Mouse (Mus musculus) naive thymus-derived CD4-positive, alpha-beta T cell, adult 2 months (primary cell): Measurements from ENCODE around the gene Vwa3a.

Experiments
- DNase-seq: peaks from one replicate; pipeline ENCODE4 v3.0.0-alpha.2; 2011; ENCODE audit warnings: low read depth

Vwa3a gene

DNA sequence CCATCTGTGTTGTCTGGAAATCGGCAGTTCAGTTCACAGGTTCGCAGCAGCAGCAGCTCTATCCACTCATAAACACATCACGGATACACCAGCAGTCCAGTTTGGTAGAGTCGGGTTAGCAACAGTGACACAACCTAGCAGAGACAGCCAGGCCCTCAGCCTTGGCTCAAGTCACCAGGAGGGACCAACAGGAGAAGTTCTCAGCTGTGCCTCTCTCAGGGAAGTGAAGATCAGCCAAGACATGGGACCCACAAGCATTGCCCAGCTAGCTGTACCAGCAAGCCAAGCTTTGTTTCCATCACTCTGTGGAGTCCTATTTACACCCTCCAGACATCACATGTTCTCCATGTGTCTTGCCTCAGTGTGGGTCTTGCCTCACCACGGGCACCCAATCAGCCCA is 7.7 kb downstream of the Vwa3a start:
- DNase-seq: no peak

DNA sequence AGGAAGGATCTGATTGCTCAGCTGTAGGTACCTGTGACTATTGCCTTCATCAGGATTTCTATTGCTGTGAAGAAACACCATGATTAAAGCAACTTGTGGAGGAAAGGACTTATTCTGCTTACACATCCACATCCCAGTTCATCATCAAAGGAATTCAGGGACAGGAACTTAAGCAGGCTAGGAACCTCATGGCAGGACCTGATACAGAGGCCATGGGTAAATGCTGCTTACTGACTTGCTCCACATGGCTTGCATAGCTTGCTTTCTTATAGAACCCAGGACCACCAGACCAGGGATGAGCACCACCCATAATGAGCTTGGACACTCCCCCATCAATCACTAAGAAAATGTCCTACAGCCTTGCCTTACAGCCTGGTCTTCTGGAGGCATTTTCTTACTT is 9.4 kb downstream of the Vwa3a start:
- DNase-seq: no peak

DNA sequence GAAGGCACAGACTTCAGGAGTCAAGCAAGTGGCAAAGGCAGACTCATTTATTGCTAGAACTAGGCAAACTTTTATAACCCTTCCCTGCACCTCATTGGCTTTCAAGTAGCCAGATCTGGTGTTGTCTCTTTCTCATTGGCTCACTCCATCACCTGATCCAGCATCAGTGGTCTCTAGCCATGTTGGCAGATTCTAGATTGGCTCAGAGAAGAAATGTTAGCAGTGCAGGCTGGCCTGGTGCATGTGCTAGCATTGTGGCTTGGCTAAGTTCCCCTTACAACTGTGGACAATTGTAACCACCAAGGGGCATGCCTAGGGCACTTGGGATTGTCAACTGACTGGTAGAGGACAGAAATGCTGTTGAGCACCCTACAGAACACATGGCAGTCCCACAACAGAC is 12.2 kb downstream of the Vwa3a start:
- no peak for DNase-seq

DNA sequence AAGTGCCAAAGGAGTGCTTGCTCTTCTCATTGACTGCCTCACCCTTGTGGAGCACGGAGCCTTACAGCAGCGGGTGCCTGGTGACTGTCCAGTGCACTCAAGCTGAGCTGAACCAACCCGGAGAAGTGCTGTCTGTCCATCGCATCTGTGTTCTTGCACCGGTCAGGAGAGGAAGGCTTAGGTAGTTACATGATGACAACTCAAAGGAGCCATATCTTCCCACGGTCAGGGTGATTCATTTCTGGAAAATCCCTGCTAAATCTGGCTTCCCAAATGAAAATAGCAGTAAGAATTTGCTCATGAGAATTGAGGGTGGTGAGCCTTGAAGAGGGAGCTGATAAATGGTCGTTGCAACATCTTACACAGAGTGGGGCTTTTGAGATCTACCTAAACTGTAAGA is 12.8 kb downstream of the Vwa3a start:
- DNase-seq: no peak

DNA sequence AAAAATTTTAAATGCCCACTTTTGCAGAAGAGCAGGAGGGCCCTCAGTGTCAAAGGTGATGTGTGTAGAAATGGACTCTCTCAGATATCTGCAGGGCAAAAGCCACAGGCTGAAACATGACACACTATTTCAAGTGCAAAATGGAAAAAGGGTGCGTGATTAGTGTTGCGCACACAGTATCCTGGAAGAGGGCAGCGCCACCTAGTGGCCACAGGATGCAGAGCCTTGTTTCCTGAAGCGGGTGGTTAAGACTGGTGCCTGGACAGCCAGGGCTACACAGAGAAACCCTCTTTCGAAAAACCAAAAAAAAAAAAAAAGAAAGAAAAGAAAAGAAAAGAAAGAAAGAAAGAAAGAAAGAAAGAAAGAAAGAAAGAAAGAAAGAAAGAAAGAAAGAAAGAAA is 15.6 kb downstream of the Vwa3a start:
- peak; percentile 90 for DNase-seq

DNA sequence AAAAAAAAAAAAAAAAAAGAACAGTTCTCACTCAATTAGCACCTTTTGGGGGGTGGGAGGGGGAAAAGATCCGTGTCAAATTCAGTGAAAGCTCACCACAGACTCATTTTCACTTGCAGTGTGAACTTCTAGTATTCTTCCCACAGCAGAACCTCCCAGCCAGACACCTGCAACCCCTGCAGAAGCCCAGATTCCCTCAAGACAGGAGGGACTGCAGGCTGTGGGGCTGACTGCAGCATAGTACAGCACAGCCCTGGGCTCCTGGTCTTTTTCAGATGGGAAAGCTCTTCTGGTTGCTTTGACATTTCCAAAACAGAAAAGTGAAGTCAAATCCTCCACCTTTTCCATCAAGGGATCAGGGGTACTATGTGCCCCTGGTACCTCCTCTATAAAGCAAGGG is 28.3 kb downstream of the Vwa3a start:
- no peak for DNase-seq

DNA sequence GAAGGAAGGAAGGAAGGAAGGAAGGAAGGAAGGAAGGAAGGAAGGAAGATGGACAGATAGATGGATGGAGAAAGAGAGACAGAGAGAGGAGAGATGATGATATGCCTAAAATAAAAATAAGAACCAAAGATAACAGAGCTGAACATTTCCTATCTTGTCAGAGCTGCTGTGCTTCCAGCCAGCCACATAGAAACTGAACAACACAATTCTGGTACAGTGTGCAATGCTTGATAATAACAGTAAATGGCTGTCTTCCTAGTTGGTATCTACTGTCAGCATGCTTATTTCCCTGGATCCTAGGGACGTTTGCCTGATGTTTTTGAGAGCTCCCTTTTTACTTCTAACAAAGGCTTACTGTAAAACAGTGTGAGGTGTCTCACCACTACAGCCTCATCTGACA is 32.3 kb downstream of the Vwa3a start:
- no peak for DNase-seq

DNA sequence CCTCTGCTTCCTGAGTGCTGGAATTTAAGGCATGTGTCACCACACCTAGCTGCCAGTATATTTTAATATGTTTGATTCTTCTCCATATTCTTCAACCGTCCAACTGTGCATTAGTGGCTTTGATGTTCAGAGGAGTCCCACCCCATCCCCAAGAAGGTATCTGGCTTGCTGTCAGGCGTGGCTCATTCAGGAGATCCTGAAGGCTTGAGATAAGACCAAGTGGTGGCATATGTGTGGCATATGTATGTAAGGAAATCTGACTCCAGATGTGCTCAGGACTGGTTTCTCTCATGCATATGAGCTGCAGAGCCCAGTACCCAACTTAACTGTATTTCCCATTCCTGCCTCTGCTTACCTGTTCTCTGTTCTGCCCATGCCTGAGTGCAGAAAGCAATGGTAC is 38.9 kb downstream of the Vwa3a start:
- DNase-seq: no peak

DNA sequence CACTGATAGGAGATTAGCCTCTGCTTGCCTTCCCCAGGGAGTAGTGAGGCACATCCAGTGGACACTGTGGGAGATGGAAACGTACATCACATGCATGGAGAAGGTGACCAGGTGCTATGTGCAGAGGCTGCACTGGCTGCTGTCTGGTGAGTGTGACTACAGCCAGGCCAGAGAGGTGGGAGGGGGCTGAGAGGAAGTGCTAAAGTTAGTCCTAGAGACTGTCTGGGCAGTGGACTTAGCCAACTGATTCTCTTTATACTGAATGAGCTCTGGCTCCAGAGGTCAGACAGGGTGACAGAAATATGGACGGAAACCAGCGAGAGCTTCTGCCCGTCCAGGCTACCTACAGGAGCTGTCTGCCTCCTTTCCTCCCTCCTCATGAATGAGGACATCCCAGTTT is 56.4 kb downstream of the Vwa3a start:
- DNase-seq: no peak

DNA sequence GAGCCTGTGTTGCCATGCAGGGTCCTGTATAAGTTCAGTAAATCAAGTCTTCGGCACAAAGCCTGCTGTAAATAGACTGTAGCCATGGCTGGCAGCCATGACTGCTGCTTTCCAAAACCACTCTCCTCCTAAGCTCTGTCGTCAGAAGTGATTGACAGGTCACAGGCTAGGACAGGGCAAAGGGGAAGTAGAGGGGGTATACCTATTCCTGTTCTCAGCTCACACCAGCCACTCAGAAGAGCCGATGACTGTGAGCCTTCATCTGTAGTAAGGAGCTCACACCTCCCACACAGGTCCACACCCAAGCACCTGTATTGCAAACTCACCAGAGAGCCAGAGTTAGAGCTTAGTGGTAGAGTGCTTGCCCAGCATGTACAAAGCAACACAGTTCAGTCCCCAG is 57.3 kb downstream of the Vwa3a start:
- no peak for DNase-seq

DNA sequence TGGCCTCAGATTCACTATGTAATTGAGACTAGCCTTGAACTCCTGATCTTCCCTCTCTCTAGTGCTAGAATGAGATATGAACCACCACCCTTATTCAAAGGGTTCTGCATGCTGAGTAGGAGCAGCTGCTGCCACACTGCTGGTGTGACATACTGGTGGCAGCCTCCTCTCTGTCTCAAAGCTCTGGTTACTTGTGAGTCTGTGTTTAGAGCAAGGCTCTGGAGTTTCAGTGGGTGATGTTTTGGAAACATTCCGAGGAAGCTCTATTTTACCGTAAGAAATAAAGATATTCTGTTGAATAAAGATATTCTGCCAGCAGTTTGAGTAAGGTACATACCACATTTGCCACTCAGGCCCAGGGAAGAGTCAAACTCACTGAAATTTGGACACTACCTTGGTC is 64.2 kb downstream of the Vwa3a start:
- no peak for DNase-seq

DNA sequence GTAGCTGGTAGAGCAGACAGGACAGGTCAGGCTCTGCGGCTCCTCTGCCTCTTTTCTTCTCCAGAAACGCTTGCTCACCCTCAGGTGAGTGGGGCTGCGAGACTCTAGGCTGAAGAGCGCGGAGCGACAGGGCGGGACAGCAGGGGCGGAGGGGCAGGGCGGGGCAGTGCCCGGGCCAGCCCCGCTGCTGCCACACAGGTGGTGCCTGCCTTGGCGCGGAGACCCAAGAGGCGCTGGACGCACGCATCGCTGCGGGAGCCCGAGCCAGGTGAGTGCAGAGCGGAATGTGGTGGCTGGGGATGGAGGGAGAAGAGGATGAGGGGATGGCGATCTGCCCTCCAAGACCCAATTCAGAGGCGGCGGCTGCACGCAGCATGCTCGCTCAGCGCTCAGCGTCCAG is 70.6 kb downstream of the Vwa3a start:
- DNase-seq: no peak

DNA sequence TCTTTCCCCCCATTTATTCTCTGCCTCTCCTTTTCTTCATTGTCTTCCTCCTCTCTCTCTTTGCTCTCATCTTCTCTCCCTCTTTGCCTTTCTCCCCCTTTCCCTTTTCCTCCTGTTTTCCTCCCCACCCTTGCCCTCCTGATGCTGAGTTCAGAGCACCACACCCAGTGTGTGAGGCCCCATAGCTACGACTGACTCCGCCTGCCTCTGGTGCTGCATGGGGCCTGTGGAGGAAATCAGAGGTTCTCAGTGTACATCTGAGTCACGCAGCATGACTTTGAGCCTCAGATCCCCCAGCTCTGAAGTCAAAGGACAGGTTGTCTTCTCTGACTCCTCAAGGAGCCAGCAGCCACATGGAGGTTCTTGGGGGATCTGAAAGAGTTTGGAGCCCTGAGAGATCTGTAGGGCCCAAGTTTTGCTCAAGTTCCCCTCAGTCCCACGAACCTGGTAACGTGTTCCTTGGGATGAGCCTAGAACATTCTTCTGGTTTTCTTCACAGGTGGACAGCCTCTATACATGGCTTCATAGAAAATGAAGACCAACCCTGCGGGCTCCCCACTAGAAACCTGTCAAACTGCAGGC is 72.8 kb downstream of the Vwa3a start, which contains the start of gene Gm5737:
Gm5737 (plus strand) TSS at position 532 of the 582 bp plus-strand sequence.
- DNase-seq: no peak

DNA sequence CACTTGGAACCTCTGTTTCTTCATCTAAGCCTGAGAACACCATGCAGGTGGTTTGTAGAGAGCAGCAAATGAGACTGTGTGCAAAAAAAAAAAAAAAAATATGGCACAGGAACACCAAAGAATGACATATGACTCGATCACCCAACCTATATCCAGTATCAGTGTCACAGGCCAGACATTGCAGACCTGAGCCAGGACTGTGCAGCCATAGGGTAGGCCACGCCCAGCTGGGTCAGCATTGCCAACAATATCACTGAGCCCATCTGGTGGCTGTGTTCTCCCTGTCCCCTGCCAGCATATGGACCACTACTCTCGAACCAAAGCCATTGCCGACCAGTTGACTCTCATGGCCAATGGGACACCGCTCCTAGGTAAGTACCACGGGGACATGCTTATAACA is 78.4 kb downstream of the Vwa3a start:
- no peak for DNase-seq

DNA sequence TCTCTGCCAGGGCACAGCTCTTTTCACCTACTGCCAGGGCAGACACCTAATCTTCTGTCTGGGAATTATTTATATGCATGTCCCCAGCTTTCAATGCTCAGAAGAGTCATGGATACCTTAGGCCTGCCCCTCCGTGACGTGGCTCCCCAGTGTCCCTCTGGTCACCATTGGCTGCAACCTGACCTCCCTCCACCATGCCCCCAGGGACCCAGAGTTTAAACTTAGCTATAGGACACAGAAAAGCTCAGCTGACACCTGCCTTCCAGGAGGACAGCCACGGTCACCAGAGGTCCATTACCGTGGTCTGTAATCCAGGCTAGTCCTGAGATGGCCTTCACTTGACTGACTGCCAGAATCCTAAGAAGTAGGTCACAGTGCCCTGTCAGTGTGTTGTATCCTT is 80.3 kb downstream of the Vwa3a start:
- DNase-seq: no peak

DNA sequence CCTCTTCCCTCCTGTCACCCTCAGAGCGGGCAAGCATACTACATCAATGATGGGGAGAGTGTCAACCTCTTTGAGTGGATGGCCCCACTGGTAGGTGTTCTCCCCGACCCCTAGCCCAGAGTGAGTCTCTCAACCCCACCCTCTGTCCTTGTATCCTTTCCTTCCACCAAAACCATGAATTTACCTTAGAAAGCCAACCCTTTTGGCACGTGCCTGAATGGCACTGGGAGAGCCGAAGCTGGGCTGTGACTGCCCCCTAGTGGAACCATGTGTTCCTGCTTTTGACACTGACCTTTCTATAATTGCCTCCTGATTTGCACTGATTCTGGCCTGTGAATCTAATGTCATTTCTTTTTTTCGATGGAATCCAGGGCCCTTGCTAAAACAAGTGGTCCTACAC is 84.1 kb downstream of the Vwa3a start:
- peak; percentile 79 for DNase-seq

DNA sequence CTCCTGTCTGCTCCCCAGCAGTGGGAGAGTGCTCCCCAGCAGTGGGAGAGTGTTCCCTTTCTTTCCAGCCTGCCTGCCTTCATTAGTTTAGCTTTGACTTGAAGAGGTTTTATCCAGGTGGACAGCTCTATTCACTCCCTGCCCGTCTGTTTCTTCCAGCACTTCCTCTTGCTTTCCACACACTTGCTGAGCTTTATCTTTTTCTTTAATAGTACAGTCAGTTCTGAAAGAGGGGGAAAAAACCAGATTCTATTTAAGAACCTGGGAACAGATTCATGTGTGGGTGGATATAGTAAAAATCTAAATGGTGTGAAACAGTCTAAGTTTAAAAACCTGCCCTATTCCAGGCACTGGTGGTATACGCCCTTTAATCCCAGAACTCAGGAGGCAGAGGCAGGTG is 86.0 kb downstream of the Vwa3a start:
- DNase-seq: no peak

DNA sequence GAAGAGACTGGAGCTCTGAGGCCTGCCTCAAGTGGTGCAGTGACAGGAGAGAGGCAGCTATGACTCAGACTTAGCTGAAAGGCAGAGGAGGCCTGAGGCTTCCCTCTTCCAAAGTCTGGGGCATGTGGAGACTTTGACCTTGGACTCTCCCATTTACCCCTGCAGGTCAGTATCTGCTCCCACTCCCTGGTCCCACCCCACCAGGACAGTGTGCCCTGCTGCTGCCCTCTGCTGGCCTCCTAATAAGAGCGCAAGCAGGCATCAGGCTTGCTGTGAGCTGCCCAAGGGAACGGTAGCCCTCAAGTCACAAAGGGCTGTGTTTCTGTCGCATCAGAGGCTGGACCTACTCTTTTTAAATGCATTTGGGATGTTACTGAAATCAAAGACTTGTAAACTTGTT is 87.3 kb downstream of the Vwa3a start:
- peak; percentile 38 for DNase-seq

DNA sequence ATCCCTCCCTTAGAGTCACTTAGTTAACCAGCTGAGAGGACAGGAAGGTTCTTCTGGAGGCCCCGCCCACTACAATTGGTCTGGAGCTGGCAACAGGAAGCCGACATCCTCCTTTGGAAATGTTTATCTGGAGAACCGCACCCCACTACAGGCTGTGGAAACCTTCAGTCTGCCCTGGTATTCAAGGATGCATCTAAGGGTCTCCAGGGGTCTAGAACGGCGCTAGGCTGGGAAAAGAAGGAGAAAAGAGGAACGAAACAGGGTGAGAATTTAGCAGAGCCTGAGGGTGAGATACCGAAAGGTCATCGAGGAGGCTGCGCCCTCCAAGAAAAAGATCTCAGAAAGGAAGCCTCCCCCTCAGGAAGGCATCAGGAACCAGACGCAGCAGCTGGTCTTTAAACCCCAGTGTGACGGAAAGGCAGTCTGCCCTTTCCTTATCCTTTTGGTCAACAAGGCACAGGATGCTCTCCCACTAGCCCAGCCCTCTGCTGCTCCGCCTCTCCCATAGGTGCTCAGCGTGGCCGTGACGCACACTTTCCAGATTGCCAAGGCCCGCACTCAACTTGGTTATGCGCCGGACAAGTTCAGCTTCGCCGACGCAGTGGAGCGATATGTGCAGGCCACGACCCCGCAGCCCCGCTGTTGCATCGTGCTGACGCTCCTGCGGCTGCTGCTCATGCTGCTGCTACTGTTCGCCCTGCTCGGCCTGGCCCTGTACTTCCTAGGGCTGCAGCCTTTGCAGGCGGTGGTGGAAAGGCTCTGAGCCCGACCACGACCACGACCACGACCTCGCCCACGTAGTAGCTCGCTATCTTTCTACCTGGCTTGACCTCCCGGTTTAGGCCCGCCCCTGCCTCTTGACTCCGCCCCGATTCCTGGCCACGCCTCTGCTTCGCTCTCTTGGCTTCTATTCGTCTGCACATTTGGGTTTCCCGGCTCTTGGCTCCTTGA is 91.6 kb downstream of the Vwa3a start:
- peak; percentile 72 for DNase-seq

DNA sequence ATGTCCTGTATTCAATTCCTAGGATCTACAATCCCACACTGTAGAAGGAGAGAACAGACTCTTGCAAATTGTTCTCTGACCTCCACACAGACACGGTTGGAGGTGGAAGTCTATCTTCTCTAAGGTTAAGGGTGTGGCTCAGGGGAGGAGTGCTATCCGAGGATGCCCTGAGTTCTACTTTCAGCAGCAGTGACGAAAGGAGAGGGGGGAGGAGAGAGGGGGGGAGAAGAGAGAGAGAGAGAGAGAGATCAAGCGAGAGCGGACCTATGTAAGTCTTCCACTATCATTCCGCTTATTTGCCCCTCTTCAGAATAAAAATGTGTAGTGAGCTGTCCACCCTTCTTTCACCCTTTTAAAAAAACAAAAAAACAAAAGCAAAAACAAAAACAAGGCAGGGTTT is 95.3 kb downstream of the Vwa3a start:
- peak; percentile 80 for DNase-seq

DNA sequence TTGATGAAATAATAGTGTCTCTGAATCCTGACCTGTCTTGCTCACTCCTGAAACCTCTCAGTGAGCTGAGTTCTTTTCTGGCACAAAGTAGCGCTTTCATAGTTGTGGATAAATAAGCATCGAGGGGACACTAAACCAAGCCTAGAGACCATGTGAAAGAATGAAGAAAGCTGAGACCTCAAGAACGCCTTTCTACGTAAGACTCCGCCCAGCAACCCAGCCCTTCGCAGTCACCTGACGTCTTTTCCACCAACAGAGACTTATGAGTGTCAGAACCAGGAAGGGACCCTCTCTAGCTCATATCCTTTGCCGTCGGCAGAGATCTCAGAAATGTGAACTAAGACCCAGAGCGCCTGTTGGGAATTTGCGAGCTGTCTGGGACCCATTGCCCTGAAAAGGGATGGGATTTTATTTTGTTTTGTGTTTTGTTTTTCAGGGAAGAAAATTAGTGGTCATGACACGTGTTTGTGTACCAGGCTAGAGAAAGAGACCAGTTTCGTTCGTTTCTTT is 95.8 kb downstream of the Vwa3a start:
- peak; percentile 93 for DNase-seq

DNA sequence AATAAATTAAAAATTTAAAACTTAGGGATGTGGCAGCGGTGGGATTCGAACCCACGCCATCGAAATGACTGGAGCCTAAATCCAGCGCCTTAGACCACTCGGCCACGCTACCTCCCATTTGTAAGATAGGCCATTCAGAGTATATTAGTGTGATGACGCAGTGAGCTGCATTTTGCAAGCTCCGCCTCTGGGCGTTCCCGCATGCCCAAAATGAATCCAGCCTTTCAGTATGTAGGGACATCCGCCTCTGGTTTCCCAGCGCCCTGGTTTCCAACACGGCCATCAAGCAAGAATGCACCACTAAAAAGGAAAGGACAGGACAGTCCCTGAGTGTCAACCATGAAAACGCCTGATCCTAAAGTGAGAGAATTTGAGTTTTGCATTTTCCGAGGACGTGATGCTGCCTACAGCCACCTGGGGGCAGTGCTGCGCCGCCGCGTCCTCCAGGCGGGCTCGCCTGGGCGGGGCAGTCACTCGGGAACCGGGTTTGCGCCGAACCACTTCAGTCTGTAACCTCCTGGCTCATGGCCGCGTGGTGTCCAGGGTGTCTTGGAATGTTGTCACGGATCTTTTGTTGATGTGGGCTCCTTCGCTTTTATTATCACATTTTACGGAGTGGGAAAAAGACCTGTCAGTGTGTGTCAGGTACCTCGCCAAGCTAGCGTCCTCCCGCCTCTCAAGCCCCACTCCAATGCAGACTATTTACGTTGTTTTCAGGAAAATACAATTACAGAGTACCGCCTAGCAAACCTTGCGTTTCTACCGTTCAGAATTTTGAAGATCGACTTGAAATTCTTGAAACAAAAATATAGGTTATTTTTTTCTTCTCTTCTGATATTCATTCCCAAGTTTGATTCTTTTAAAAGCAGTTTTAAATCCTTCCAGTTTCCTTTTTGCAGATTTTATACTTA is 96.6 kb downstream of the Vwa3a start:
- peak; percentile 100 for DNase-seq
